Mouse (Mus musculus) Patski (cell line): ENCODE measurements around the gene Myh13. TPM values are rescaled to one million over a fixed set of nuclear protein-coding genes. Genes with fewer than 3 reads are reported as not detected.
A peak's percentile ranks its signal among the peaks of the same experiment; 100 is the strongest.

ENCODE experiments used
- ATAC-seq: fragments of 100-300 bp; one replicate; pipeline ENCODE4 v1.8.0; 2021
- CTCF ChIA-PET: fragments of 350-600 bp; sonication (Branson Sonifier 250); formaldehyde crosslinking; loops from one replicate; lab custom pipeline; 2022; ENCODE audit warnings: inconsistent platforms; lab: Charles Lee
- POLR2A ChIA-PET: fragments of 350-600 bp; sonication (Branson Sonifier 250); formaldehyde crosslinking; loops from one replicate; lab custom pipeline; 2022; ENCODE audit warnings: antibody characterized with exemption, inconsistent platforms; lab: Charles Lee
- DNase-seq: peaks from one replicate; pipeline ENCODE4 v3.0.0-alpha.2; 2011; ENCODE audit warnings: low read depth, low spot score
- H3K27me3 ChIP-seq: fragments of 371-371 bp; one replicate; pipeline ENCODE4 v1.5.1; 2021
- CTCF ChIP-seq: fragments of 100-300 bp; IDR thresholded peaks from one replicate; pipeline ENCODE4 v1.5.1; 2021
- in situ Hi-C: fragments of 300-500 bp; cut with MboI; formaldehyde crosslinking; loops from 3 replicates; pipeline ENCODE4 v1.11.1; 2018; ENCODE audit warnings: low pct_unique_long_range_greater_than_20kb, mixed read lengths
- polyA plus RNA-seq: library from polyadenylated mRNA; unstranded; gene quantifications from one replicate; pipeline ENCODE4 v1.2.3, GENCODE M21; 2021

Myh13 gene
- not detected for polyA plus RNA-seq

GRCm38 (mm10) chr11:67321358-67321757, at the start of gene Myh13:
Gene Myh13, plus strand, starts transcription at chr11:67321658.
- POLR2A ChIA-PET, result no interaction called here
- in situ Hi-C loops, result no loop called here
- no peak for DNase-seq
- TF ChIP-seq CTCF, result no peak
- ATAC-seq, result no peak
- peaks cover 17% of the 10 kb centered on the region for H3K27me3 ChIP-seq
- CTCF ChIA-PET, result interaction anchor here (1.6 kb wide), 1 partner anchor 18 kb away, joined by 3 read pairs; no protein-coding TSS in a partner anchor

- H3K27me3 ChIP-seq, result peaks cover 28% of the 10 kb centered on the region
- CTCF ChIA-PET, result no interaction called here
- TF ChIP-seq CTCF, result no peak
- ATAC-seq (no peak), DNase-seq (no peak)
- in situ Hi-C loops, result no loop called here
- POLR2A ChIA-PET, result no interaction called here
Measured at GRCm38 (mm10) chr11:67276601-67277174, 44.8 kb upstream of the Myh13 start, which contains the start of gene Myh8. Gene Myh8, plus strand, starts transcription at chr11:67277124.

- in situ Hi-C loops, result no loop called here
- no peak for DNase-seq
- ChIA-PET POLR2A (no interaction called here), CTCF (interaction anchor here (0.7 to 1.0 kb wide), 2 partner anchors 9 to 12 kb away, joined by 3 read pairs; no protein-coding TSS in a partner anchor)
- no peak for ATAC-seq
- no peaks in the 10 kb centered on the region for H3K27me3 ChIP-seq
- no peak for TF ChIP-seq CTCF
Measured at GRCm38 (mm10) chr11:67293440-67293839, 28.0 kb upstream of the Myh13 start.

GRCm38 (mm10) chr11:67313733-67314452, 7.6 kb upstream of the Myh13 start:
- no peak for ATAC-seq
- ChIA-PET CTCF (interaction anchor here (1.6 kb wide), 1 partner anchor 11 kb away, joined by 3 read pairs; no protein-coding TSS in a partner anchor), POLR2A (no interaction called here)
- TF ChIP-seq CTCF, result no peak
- H3K27me3 ChIP-seq, result peaks cover 10% of the 10 kb centered on the region
- in situ Hi-C loops, result no loop called here
- DNase-seq, result no peak

- ChIA-PET POLR2A (no interaction called here), CTCF (interaction anchor here (0.9 to 2.0 kb wide), 2 partner anchors 8 to 10 kb away, joined by 4 to 6 read pairs; no protein-coding TSS in a partner anchor)
- ATAC-seq, result no peak
- in situ Hi-C loops, result no loop called here
- no peak for TF ChIP-seq CTCF
- no peak for DNase-seq
- H3K27me3 ChIP-seq, result peaks cover 21% of the 10 kb centered on the region
Measured at GRCm38 (mm10) chr11:67326536-67326935, 5.1 kb downstream of the Myh13 start.

- ChIA-PET CTCF (no interaction called here), POLR2A (no interaction called here)
- in situ Hi-C loops, result no loop called here
- ATAC-seq (no peak), DNase-seq (no peak)
- H3K27me3 ChIP-seq, result peaks cover 27% of the 10 kb centered on the region
- TF ChIP-seq CTCF, result no peak
Measured at GRCm38 (mm10) chr11:67344556-67344955, 23.1 kb downstream of the Myh13 start.

- no peak for TF ChIP-seq CTCF
- in situ Hi-C loops, result loop anchor here (5.0 kb wide), 1 partner anchor 233 kb away; no protein-coding TSS in a partner anchor
- CTCF ChIA-PET, result no interaction called here
- ATAC-seq (no peak), DNase-seq (no peak)
- peaks cover 27% of the 10 kb centered on the region for H3K27me3 ChIP-seq
- POLR2A ChIA-PET, result no interaction called here
Measured at GRCm38 (mm10) chr11:67345186-67345855, 23.9 kb downstream of the Myh13 start.

- in situ Hi-C loops, result loop anchor here (5.0 kb wide), 1 partner anchor 234 kb away; no protein-coding TSS in a partner anchor
- TF ChIP-seq CTCF, result no peak
- POLR2A ChIA-PET, result no interaction called here
- CTCF ChIA-PET, result no interaction called here
- no peak for DNase-seq
- no peak for ATAC-seq
- peaks cover 28% of the 10 kb centered on the region for H3K27me3 ChIP-seq
Measured at GRCm38 (mm10) chr11:67345856-67346236, 24.4 kb downstream of the Myh13 start.

- in situ Hi-C loops, result no loop called here
- ChIA-PET CTCF (interaction anchor here (2.9 kb wide), 1 partner anchor 239 kb away, joined by 9 read pairs; no protein-coding TSS in a partner anchor), POLR2A (no interaction called here)
- DNase-seq (peak; percentile 2), ATAC-seq (peak; percentile 51)
- peak; percentile 91 for TF ChIP-seq CTCF
- peaks cover 41% of the 10 kb centered on the region for H3K27me3 ChIP-seq
Measured at GRCm38 (mm10) chr11:67350153-67350768, 28.8 kb downstream of the Myh13 start.

GRCm38 (mm10) chr11:67353011-67353410, 31.6 kb downstream of the Myh13 start:
- H3K27me3 ChIP-seq, result peaks cover 44% of the 10 kb centered on the region
- ATAC-seq (no peak), DNase-seq (no peak)
- ChIA-PET CTCF (no interaction called here), POLR2A (no interaction called here)
- TF ChIP-seq CTCF, result no peak
- in situ Hi-C loops, result no loop called here
